In genomic region chr11:64542335-64542734, GRCm38 (mm10) we compare ENCODE assay signal across 26 mouse cellular contexts.
DNase-seq lines count a peak whose midpoint lies in the region; ATAC-seq and TF ChIP-seq lines count a peak whose summit lies in the region.
"Had no signal": no experiment of that assay in that cellular context is flagged by ENCODE, and none has a peak within 500 bp of the region (broad histone marks: within the 10 kb centered on the region; RNA-seq: fewer than 3 reads in every experiment).

No protein-coding gene starts in this region.

- H3K36me3 ChIP-seq in intestine, embryonic 15.5 days = no peaks in the 10 kb centered on the region
- no peaks in the 10 kb centered on the region for H3K36me3 ChIP-seq in liver, adult 2 months (ENCODE audit: control insufficient read depth, insufficient read depth, low read length)
- H3K36me3 ChIP-seq in liver, postnatal 0 days (replicated peaks; ENCODE audit: insufficient read depth, low read length) = no peaks in the 10 kb centered on the region
- H3K36me3 ChIP-seq: forebrain, embryonic 15.5 days; G1E; heart, embryonic 13.5 days; limb, embryonic 15.5 days; midbrain, embryonic 12.5 days; neural tube, embryonic 15.5 days had no signal

- POLR2A ChIA-PET in Patski (lab: Charles Lee) = no interaction called here

- ATAC-seq in Patski = peak; percentile 69
- peak; percentile 94 for ATAC-seq in intestine, embryonic 15.5 days
- ATAC-seq in liver, postnatal 0 days = peak; percentile 64
- ATAC-seq: activated CD4-positive, CD25-positive, alpha-beta regulatory T cell, adult 4 months; forebrain, embryonic 15.5 days had no signal

- no peak for TF ChIP-seq EP300 in liver, postnatal 0 days (IDR thresholded peaks at IDR 0.05; ENCODE audit: low read depth)

- peak overlapping the region; percentile 46 for H3K4me2 ChIP-seq in intestine, embryonic 15.5 days (replicated peaks)
- peak overlapping the region; percentile 46 for H3K4me2 ChIP-seq in liver, postnatal 0 days (ENCODE audit: low read depth, low read length)
- H3K4me2 ChIP-seq: forebrain, embryonic 15.5 days; heart, embryonic 13.5 days; limb, embryonic 15.5 days; midbrain, embryonic 12.5 days; neural tube, embryonic 15.5 days had no signal

- H3K4me1 ChIP-seq in intestine, embryonic 15.5 days (replicated peaks) = peaks cover 6% of the 10 kb centered on the region; the same call in 1 of the 2 replicates
- no peaks in the 10 kb centered on the region for H3K4me1 ChIP-seq in liver, adult 2 months (ENCODE audit: control insufficient read depth, insufficient read depth, low read length)
- no peaks in the 10 kb centered on the region for H3K4me1 ChIP-seq in liver, postnatal 0 days (ENCODE audit: insufficient read depth)
- H3K4me1 ChIP-seq: forebrain, embryonic 15.5 days; midbrain, embryonic 12.5 days; neural tube, embryonic 15.5 days had no signal

- H3K27ac ChIP-seq in intestine, embryonic 15.5 days = no peak overlapping the region
- H3K27ac ChIP-seq in liver, adult 2 months (replicated peaks; ENCODE audit: insufficient read depth, low read depth, low read length) = no peak overlapping the region
- no peak overlapping the region for H3K27ac ChIP-seq in liver, postnatal 0 days (ENCODE audit: low read depth)
- H3K27ac ChIP-seq: forebrain, embryonic 15.5 days; heart, embryonic 13.5 days; limb, embryonic 15.5 days; midbrain, embryonic 12.5 days; neural tube, embryonic 15.5 days had no signal

- DNase-seq in Patski (ENCODE audit: low read depth, low spot score) = no peak
- DNase-seq in liver, adult 2 months (ENCODE audit: extremely low read depth, low read depth, low spot score) = peak; percentile 47
- DNase-seq in liver, postnatal 0 days = no peak
- no peak for DNase-seq in right cerebral cortex, postnatal 25 days
- DNase-seq in urinary bladder, postnatal 10 days (ENCODE audit: low spot score) = no peak
- DNase-seq in adrenal gland, postnatal 25 days = no peak
- no peak for DNase-seq in layer of hippocampus, postnatal 25 days (ENCODE audit: extremely low spot score in 1 of 2, low spot score in 1 of 2)
- DNase-seq: adrenal gland, adult 8-10 months; cerebellum, adult 8-10 months; cerebellum, postnatal 36 days; gastrocnemius, postnatal 10 days; heart, adult 18-20 months; heart, postnatal 14 days; kidney, adult 9 months; kidney, postnatal 36 days; lung, postnatal 10 days; thymus, postnatal 36 days had no signal

- WGBS in intestine, embryonic 15.5 days = 26% methylated on average over 6 of the region's 6 CpGs
- WGBS in liver, adult 2 months = 17% methylated on average over 6 of the region's 6 CpGs
- WGBS in liver, postnatal 0 days (ENCODE audit: insufficient replicate concordance) = 44% methylated on average over 6 of the region's 6 CpGs

- H3K79me2 ChIP-seq in liver, adult 2 months (ENCODE audit: control insufficient read depth, insufficient read depth, low read length) = no peaks in the 10 kb centered on the region

- no peaks in the 10 kb centered on the region for H3K27me3 ChIP-seq in Patski
- no peaks in the 10 kb centered on the region for H3K27me3 ChIP-seq in intestine, embryonic 15.5 days (replicated peaks)
- no peaks in the 10 kb centered on the region for H3K27me3 ChIP-seq in liver, adult 2 months (ENCODE audit: control insufficient read depth, insufficient read depth, low read length)
- no peaks in the 10 kb centered on the region for H3K27me3 ChIP-seq in liver, postnatal 0 days (ENCODE audit: insufficient read depth, low read length)
- H3K27me3 ChIP-seq: CH12.LX; forebrain, embryonic 15.5 days had no signal

- CTCF ChIA-PET in Patski (lab: Charles Lee) = no interaction called here

- in situ Hi-C loops in Patski (cut with MboI; ENCODE audit: low pct_unique_long_range_greater_than_20kb) = no loop called here

- no peaks in the 10 kb centered on the region for H3K9me3 ChIP-seq in intestine, embryonic 15.5 days
- H3K9me3 ChIP-seq in liver, postnatal 0 days (ENCODE audit: low read length) = no peaks in the 10 kb centered on the region
- H3K9me3 ChIP-seq: forebrain, embryonic 15.5 days; G1E; heart, embryonic 13.5 days; limb, embryonic 15.5 days; midbrain, embryonic 12.5 days; neural tube, embryonic 15.5 days had no signal

- TF ChIP-seq POLR2A in liver, adult 2 months (IDR thresholded peaks at IDR 0.05; ENCODE audit: extremely low read depth, insufficient read depth, low read length) = no peak

- no peak for TF ChIP-seq CTCF in Patski (IDR thresholded peaks at IDR 0.05)
- no peak for TF ChIP-seq CTCF in liver, adult 2 months (IDR thresholded peaks at IDR 0.05; ENCODE audit: low read depth, low read length)
- TF ChIP-seq CTCF in liver, postnatal 0 days (IDR thresholded peaks at IDR 0.05; ENCODE audit: low read depth) = no peak

- no peak overlapping the region for H3K9ac ChIP-seq in intestine, embryonic 15.5 days
- H3K9ac ChIP-seq in liver, adult 2 months (ENCODE audit: low read depth, low read length) = no peak overlapping the region
- H3K9ac ChIP-seq in liver, postnatal 0 days (replicated peaks) = no peak overlapping the region
- H3K9ac ChIP-seq: forebrain, embryonic 15.5 days; heart, embryonic 13.5 days; limb, embryonic 15.5 days; midbrain, embryonic 12.5 days; neural tube, embryonic 15.5 days had no signal

- no peak overlapping the region for H3K4me3 ChIP-seq in intestine, embryonic 15.5 days (replicated peaks)
- H3K4me3 ChIP-seq in liver, adult 2 months (ENCODE audit: insufficient read depth, low read depth, low read length) = no peak overlapping the region
- no peak overlapping the region for H3K4me3 ChIP-seq in liver, postnatal 0 days (ENCODE audit: low read depth, low read length)
- H3K4me3 ChIP-seq: forebrain, embryonic 15.5 days; heart, embryonic 13.5 days; limb, embryonic 15.5 days; midbrain, embryonic 12.5 days; neural tube, embryonic 15.5 days had no signal
